Mouse (Mus musculus): ENCODE data around the gene Selenov.
A peak's percentile ranks its signal among the peaks of the same experiment; 100 is the strongest.

- TF ChIP-seq CTCF (IDR thresholded peaks at IDR 0.05 in 2 of 3, conservative IDR thresholded peaks at IDR 0.05 in 1 of 3; ENCODE audit: control insufficient read depth in 1 of 3, insufficient read depth in 1 of 3, low read depth in 2 of 3, low read length in 3 of 3, poor library complexity in 1 of 3, severe bottlenecking in 1 of 3) (peak; percentile 62 to 73 (median 65)), EP300 (IDR thresholded peaks at IDR 0.05; ENCODE audit: low read depth in 1 of 2, low read length in 2 of 2) (no peak), SMC3 (IDR thresholded peaks at IDR 0.05; ENCODE audit: low read depth, low read length) (no peak), GABPA (IDR thresholded peaks at IDR 0.05; ENCODE audit: low read depth, low read length) (no peak), E2F4 (IDR thresholded peaks at IDR 0.05; ENCODE audit: borderline replicate concordance, low read depth, low read length) (no peak), GATA1 (IDR thresholded peaks at IDR 0.05; ENCODE audit: low read depth, low read length) (no peak), ETS1 (IDR thresholded peaks at IDR 0.05; ENCODE audit: low read depth, low read length) (no peak), MEF2A (IDR thresholded peaks at IDR 0.05; ENCODE audit: extremely low read depth, insufficient replicate concordance, low read depth, low read length, poor library complexity, severe bottlenecking) (no peak), ZNF384 (IDR thresholded peaks at IDR 0.05; ENCODE audit: low read depth, low read length) (no peak)
Observed at GRCm38 (mm10) chr7:28255476-28255875, 35.5 kb downstream of the Selenov start.

All from MEL (cell line).